Mouse (Mus musculus) ES-Bruce4 (cell line): ENCODE data around the gene Matn1.

Experiments
- CTCF ChIP-seq: IDR thresholded peaks from one replicate; pipeline ENCODE4 v1.8.1; 2011; ENCODE audit warnings: low read depth, low read length
- EP300 ChIP-seq: IDR thresholded peaks from 2 replicates; pipeline ENCODE4 v1.6.1; 2011; ENCODE audit warnings: low read depth, low read length; ENCODE audit not compliant: insufficient read depth
- POLR2A ChIP-seq: IDR thresholded peaks from one replicate; pipeline ENCODE4 v1.8.1; 2011; ENCODE audit warnings: low read length; ENCODE audit not compliant: insufficient read depth

- TF ChIP-seq CTCF (no peak), EP300 (no peak), POLR2A (no peak)
Measured at GRCm38 (mm10) chr4:130989146-130989545, 45.0 kb downstream of the Matn1 start.
